Mouse (Mus musculus): ENCODE results near the gene Begain.

GRCm38 (mm10) chr12:109090456-109091130 lies 22.6 kb upstream of the Begain start:
- TF ChIP-seq CTCF (IDR thresholded peaks at IDR 0.05; ENCODE audit: control insufficient read depth, insufficient read depth, insufficient replicate concordance, low read depth, low read length) (no peak), POLR2A (IDR thresholded peaks at IDR 0.05; ENCODE audit: control insufficient read depth, low read depth, low read length) (no peak)

Measured in testis, adult 2 months (tissue).